Mouse (Mus musculus) testis, adult 2 months (tissue): ENCODE data around the gene Mical3.

ENCODE experiments used
- CTCF ChIP-seq: fragments of 200-500 bp; IDR thresholded peaks from 2 replicates; pipeline ENCODE4 v1.5.1; 2012; ENCODE audit warnings: low read depth, mild to moderate bottlenecking, inconsistent platforms, low read length, moderate library complexity; ENCODE audit not compliant: control insufficient read depth, insufficient read depth, insufficient replicate concordance
- POLR2A ChIP-seq: fragments of 200-500 bp; IDR thresholded peaks from 2 replicates; pipeline ENCODE4 v1.6.1; 2012; ENCODE audit warnings: low read depth, mild to moderate bottlenecking, inconsistent platforms, low read length, moderate library complexity; ENCODE audit not compliant: control insufficient read depth

GRCm38 (mm10) chr6:120933670-120934069 is 197.1 kb downstream of the Mical3 start:
- TF ChIP-seq POLR2A (no peak), CTCF (no peak)
